Mouse (Mus musculus) kidney, adult 2 months (tissue): ENCODE data around the gene Fam234a.

Experiments used
- CTCF ChIP-seq: fragments of 200-500 bp; conservative IDR thresholded peaks from 2 replicates; pipeline ENCODE4 v1.5.1; 2011; ENCODE audit warnings: low read depth, mild to moderate bottlenecking, control low read depth, low read length, moderate library complexity, mixed read lengths; ENCODE audit not compliant: insufficient read depth, insufficient read length
- POLR2A ChIP-seq: fragments of 200-500 bp; IDR thresholded peaks from one replicate; pipeline ENCODE4 v1.6.1; 2011; ENCODE audit warnings: low read depth, low read length, control low read depth

DNA sequence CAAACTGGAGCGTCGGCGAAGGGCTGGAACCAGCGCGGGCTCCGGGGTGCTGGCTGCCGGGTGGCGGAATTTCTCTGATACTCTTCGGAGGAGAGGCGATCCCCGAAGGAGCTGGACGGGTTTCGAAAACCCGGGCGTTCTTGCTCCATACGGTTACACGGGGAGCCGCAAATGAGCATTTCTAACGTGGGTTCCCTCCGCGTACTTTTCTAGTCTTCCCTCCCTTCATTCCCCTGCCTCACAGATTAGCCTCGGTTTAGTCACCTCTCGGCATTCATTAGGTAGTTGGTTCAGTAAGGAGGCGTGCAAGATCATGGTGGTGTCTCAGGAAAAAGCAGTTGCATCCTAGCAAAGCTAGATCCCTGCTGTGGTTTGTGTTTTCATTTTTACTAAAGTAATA is 9.4 kb upstream of the Fam234a start:
- no peak for TF ChIP-seq CTCF
- no peak for TF ChIP-seq POLR2A
